Mouse (Mus musculus) kidney, postnatal 14 days (tissue): ENCODE results near the gene Fthl17b.
A peak's percentile ranks its signal among the peaks of the same experiment; 100 is the strongest.
"Not testable (repeated sequence)": the region's sequence is repeated elsewhere in the genome, so short reads cannot be mapped to it uniquely, and the experiment has no call there.

Experiments
- DNase-seq: peaks from one replicate; pipeline ENCODE4 v3.0.0; 2022; ENCODE audit warnings: mixed read lengths

Fthl17b gene

DNA sequence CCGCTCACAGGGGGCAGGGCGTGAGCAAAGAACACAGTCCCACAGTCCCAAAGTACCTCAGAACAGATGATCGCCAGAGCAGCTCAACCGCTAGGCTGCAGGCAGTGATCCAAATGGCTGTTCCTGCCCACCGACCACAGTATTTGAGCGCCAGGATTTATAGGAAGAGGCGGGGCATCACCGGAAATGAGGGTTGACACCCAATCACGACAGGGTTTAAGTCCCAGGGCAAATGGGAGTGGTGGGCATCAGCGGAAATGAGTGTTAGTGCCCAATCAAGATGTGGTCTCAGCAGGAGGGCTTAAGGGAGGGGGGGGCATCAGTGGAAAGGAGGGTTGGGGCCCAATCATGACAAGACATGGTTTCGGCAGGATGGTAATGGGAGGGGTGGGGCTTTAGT is at the start of gene Fthl17b:
Fthl17b (minus strand) TSS at position 101 of the 400 bp plus-strand sequence.
- DNase-seq = not testable (repeated sequence)

DNA sequence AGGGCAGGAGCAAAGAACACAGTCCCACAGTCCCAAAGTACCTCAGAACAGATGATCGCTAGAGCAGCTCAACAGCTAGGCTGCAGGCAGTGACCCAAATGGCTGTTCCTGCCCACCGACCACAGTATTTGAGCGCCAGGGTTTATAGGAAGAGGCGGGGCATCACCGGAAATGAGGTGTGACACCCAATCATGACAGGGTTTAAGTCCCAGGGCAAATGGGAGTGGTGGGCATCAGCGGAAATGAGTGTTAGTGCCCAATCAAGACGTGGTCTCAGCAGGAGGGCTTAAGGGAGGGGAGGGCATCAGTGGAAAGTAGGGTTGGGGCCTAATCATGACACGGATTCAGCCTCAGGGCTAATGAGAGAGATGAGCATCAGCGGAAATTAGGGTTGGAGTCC is 23.9 kb upstream of the Fthl17b start, which contains the start of gene Fthl17d:
Fthl17d (minus strand) TSS at position 101 of the 400 bp plus-strand sequence.
- DNase-seq = not testable (repeated sequence)

DNA sequence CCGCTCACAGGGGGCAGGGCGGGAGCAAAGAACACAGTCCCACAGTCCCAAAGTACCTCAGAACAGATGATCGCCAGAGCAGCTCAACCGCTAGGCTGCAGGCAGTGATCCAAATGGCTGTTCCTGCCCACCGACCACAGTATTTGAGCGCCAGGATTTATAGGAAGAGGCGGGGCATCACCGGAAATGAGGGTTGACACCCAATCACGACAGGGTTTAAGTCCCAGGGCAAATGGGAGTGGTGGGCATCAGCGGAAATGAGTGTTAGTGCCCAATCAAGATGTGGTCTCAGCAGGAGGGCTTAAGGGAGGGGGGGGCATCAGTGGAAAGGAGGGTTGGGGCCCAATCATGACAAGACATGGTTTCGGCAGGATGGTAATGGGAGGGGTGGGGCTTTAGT is 13.7 kb upstream of the Fthl17b start, which contains the start of gene Fthl17c:
Fthl17c (minus strand) TSS at position 101 of the 400 bp plus-strand sequence.
- not testable (repeated sequence) for DNase-seq

DNA sequence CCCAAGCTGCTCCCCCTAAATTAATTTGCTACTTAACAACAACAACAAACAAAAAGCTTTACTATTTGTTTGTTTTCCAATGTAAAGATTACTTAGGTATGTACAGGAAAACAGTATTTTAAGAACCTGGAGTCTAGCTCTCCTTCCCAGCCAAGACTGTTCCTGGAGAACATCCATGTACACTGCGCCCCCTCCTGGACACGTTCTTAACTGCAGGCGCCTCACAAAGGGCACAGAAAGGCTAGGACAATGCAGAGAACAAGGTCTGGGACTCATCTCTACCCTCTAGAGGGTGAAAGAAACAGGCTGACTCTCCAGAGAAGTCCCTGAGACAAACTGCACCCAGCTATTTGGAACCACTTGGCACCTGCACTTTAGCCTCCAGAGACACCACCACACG is 1.8 kb upstream of the Fthl17b start:
- DNase-seq = not testable (repeated sequence)

DNA sequence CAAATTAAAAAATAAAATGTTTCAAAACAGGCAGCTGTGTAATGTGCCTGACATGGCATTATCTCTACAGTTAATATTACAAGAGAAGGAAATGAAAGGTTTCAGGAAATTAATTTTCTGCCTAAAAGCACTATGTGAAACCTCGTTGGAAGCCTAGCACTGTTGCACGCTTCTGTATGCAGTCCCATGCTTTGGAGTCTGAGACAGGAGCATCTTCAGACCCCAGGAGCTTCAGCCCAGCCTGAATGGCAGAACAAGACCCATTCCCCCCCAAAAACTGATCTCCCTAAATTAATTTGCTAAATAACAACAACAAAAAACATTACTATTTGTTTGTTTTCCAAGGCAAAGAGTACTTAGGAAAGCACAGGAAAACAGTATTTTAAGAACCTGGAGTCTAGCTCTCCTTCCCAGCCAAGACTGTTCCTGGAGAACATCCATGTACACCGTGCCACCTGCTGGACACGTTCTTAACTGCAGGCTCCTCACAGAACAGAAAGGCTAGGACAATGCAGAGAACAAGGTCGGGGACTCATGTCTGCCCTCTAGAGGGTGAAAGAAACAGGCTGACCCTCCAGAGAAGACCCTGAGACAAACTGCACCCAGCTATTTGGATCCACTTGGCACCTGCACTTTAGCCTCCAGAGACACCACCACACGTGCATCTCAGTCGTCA is 14.5 kb downstream of the Fthl17b start:
- DNase-seq = peak; percentile 85

DNA sequence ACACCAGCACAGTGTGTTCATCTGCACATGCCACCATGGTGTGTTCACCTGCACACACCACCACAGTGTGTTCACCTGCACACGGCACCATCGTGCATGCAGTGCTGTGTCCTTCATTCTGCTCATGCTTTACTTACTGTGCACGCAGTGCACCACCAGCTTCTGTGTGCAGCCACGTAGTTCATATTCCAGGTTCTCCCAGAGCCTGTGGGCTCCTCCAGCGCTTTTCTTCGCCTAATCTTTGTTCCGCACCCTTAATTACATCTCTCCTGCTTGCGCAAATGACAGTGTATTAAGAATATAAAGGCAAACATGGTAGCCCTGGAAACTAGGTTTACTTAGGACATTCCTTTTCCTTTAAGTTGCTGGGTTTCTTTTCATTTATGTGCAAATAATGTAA is 18.7 kb downstream of the Fthl17b start:
- no peak for DNase-seq

DNA sequence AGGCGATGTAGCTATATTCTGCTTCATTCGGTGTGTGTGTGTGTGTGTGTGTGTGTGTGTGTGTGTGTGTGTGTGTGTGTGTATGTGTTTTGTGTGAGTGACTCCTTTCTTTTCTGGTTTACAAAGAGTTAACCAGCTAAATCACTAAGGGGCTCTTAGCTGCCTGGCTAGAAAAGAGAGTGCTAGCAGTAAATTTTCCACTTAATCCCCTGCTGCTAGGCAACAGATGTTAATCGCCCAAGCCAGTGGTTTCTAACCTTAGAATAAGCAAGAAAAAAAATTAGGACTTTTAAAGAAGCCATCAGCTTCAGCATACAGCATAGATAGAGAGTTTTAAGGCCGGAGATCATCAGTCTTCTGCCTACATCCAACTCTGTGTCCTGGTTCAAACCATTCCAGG is 35.5 kb downstream of the Fthl17b start:
- DNase-seq = no peak

GRCm38 (mm10) chrX:8921813-8922607 is 40.8 kb downstream of the Fthl17b start:
- DNase-seq = no peak

GRCm38 (mm10) chrX:8921080-8921479 is 41.7 kb downstream of the Fthl17b start:
- DNase-seq = no peak
